Mouse (Mus musculus) spleen, adult 2 months (tissue): ENCODE measurements around the gene Angptl1.

Experiments used
- CTCF ChIP-seq: fragments of 200-500 bp; IDR thresholded peaks from 2 replicates; pipeline ENCODE4 v1.5.1; 2011; ENCODE audit warnings: mild to moderate bottlenecking, inconsistent platforms; ENCODE audit not compliant: insufficient read depth, insufficient read length, insufficient replicate concordance; ENCODE audit errors: extremely low read depth
- POLR2A ChIP-seq: fragments of 200-500 bp; IDR thresholded peaks from 2 replicates; pipeline ENCODE4 v1.6.1; 2011; ENCODE audit warnings: low read depth, low read length, inconsistent platforms

- TF ChIP-seq POLR2A = no peak
- no peak for TF ChIP-seq CTCF
These were observed 16.2 kb downstream of the Angptl1 start for GRCm38 (mm10) chr1:156854558-156854957.
